Mouse (Mus musculus): ENCODE results near the gene Sema4b.

Sema4b gene

GRCm38 (mm10) chr7:80178037-80178729, 8.5 kb upstream of the Sema4b start:
- DNase-seq = no peak

- no peak for DNase-seq
Observed at GRCm38 (mm10) chr7:80179327-80179726, 7.3 kb upstream of the Sema4b start.

- DNase-seq = no peak
Observed at GRCm38 (mm10) chr7:80179790-80180189, 6.9 kb upstream of the Sema4b start.

GRCm38 (mm10) chr7:80180202-80180601, 6.4 kb upstream of the Sema4b start:
- DNase-seq = no peak

GRCm38 (mm10) chr7:80181078-80181477, 5.6 kb upstream of the Sema4b start:
- no peak for DNase-seq

GRCm38 (mm10) chr7:80182139-80182538, 4.5 kb upstream of the Sema4b start:
- no peak for DNase-seq

GRCm38 (mm10) chr7:80183466-80183865, 3.2 kb upstream of the Sema4b start:
- no peak for DNase-seq

- DNase-seq = no peak
Observed at GRCm38 (mm10) chr7:80183969-80184368, 2.7 kb upstream of the Sema4b start.

GRCm38 (mm10) chr7:80184551-80184950, 2.1 kb upstream of the Sema4b start:
- DNase-seq = no peak

GRCm38 (mm10) chr7:80184968-80185367, 1.7 kb upstream of the Sema4b start:
- no peak for DNase-seq

GRCm38 (mm10) chr7:80186021-80186420, 620 bp upstream of the Sema4b start:
- no peak for DNase-seq

GRCm38 (mm10) chr7:80187501-80187900, 860 bp downstream of the Sema4b start:
- no peak for DNase-seq

GRCm38 (mm10) chr7:80188579-80189125, 2.0 kb downstream of the Sema4b start:
- DNase-seq = no peak

- DNase-seq = no peak
Observed at GRCm38 (mm10) chr7:80189147-80189933, 2.7 kb downstream of the Sema4b start.

GRCm38 (mm10) chr7:80191455-80191854, 4.8 kb downstream of the Sema4b start:
- no peak for DNase-seq

- peak; percentile 57 for DNase-seq
Observed at GRCm38 (mm10) chr7:80192226-80193061, 5.8 kb downstream of the Sema4b start.

- DNase-seq = no peak
Observed at GRCm38 (mm10) chr7:80193941-80194739, 7.5 kb downstream of the Sema4b start.

GRCm38 (mm10) chr7:80195146-80195545, 8.5 kb downstream of the Sema4b start:
- no peak for DNase-seq

GRCm38 (mm10) chr7:80195576-80196263, 9.1 kb downstream of the Sema4b start:
- DNase-seq = no peak

GRCm38 (mm10) chr7:80197371-80197770, 10.7 kb downstream of the Sema4b start:
- no peak for DNase-seq

- peak; percentile 83 for DNase-seq
Observed at GRCm38 (mm10) chr7:80197941-80198778, 11.5 kb downstream of the Sema4b start.

Measured in right cerebral cortex, adult 18-20 months (tissue).